Mouse (Mus musculus) lung, postnatal 4 days (tissue): ENCODE data around the gene Grcc10.

Source experiments
- DNase-seq, 2 experiments: peaks; one replicate each; pipeline ENCODE4 v3.0.0; 2021

Gene Grcc10

GRCm38 (mm10) chr6:124740888-124741761 lies at the start of gene Grcc10:
Grcc10 (minus strand) TSS chr6:124741374.
- DNase-seq = peak; percentile 92 to 94

GRCm38 (mm10) chr6:124790121-124790520 lies 48.9 kb upstream of the Grcc10 start:
- no peak for DNase-seq

GRCm38 (mm10) chr6:124789519-124789918 lies 48.3 kb upstream of the Grcc10 start:
- no peak for DNase-seq

GRCm38 (mm10) chr6:124787722-124788121 lies 46.5 kb upstream of the Grcc10 start:
- no peak for DNase-seq

GRCm38 (mm10) chr6:124786756-124787420 lies 45.7 kb upstream of the Grcc10 start:
- DNase-seq = no peak

- DNase-seq = peak in 1 of 2 experiments; percentile 38
Measured at GRCm38 (mm10) chr6:124782436-124782835, 41.3 kb upstream of the Grcc10 start.

GRCm38 (mm10) chr6:124780917-124781316 lies 39.7 kb upstream of the Grcc10 start:
- DNase-seq = no peak

- DNase-seq = no peak
Measured at GRCm38 (mm10) chr6:124779984-124780416, 38.8 kb upstream of the Grcc10 start.

GRCm38 (mm10) chr6:124779222-124779983 lies 38.2 kb upstream of the Grcc10 start, which contains the start of gene Lrrc23:
Lrrc23 (minus strand) TSS chr6:124779727.
- peak; percentile 57 to 63 for DNase-seq

- DNase-seq = no peak
Measured at GRCm38 (mm10) chr6:124770511-124770910, 29.3 kb upstream of the Grcc10 start.

- DNase-seq = no peak
Measured at GRCm38 (mm10) chr6:124770013-124770412, 28.8 kb upstream of the Grcc10 start.

- peak; percentile 45 to 64 for DNase-seq
Measured at GRCm38 (mm10) chr6:124769101-124769765, 28.1 kb upstream of the Grcc10 start, which contains the start of gene Eno2. Eno2 (minus strand) TSS chr6:124769673.

- DNase-seq = no peak
Measured at GRCm38 (mm10) chr6:124768704-124769044, 27.5 kb upstream of the Grcc10 start.

- no peak for DNase-seq
Measured at GRCm38 (mm10) chr6:124767920-124768703, 26.9 kb upstream of the Grcc10 start.

- DNase-seq = no peak
Measured at GRCm38 (mm10) chr6:124767536-124767919, 26.4 kb upstream of the Grcc10 start.

GRCm38 (mm10) chr6:124765951-124766350 lies 24.8 kb upstream of the Grcc10 start:
- DNase-seq = no peak

- DNase-seq = peak; percentile 82 to 90
Measured at GRCm38 (mm10) chr6:124759259-124759658, 18.1 kb upstream of the Grcc10 start.

- DNase-seq = no peak
Measured at GRCm38 (mm10) chr6:124758849-124759232, 17.7 kb upstream of the Grcc10 start.

GRCm38 (mm10) chr6:124757909-124758848 lies 17.0 kb upstream of the Grcc10 start:
- DNase-seq = peak; percentile 61 to 76

- DNase-seq = no peak
Measured at GRCm38 (mm10) chr6:124757351-124757880, 16.2 kb upstream of the Grcc10 start.
